Mouse (Mus musculus) CH12.LX (cell line): ENCODE results near the gene Prox1.

Source experiments
- CTCF ChIP-seq, 2 experiments: IDR thresholded peaks in 1 of 2; conservative IDR thresholded peaks in 1 of 2; 2 replicates each; pipeline ENCODE4 v1.5.1; 2011 to 2012; ENCODE audit warnings: low read depth in 2 of 2, low read length in 2 of 2, improper control_type of control experiment in 1 of 2, inconsistent platforms in 1 of 2, mild to moderate bottlenecking in 1 of 2, moderate library complexity in 1 of 2
- MAFK ChIP-seq: IDR thresholded peaks from 2 replicates; pipeline ENCODE4 v1.6.1; 2011; ENCODE audit warnings: low read length, improper control_type of control experiment; ENCODE audit not compliant: insufficient replicate concordance
- MXI1 ChIP-seq: IDR thresholded peaks from 2 replicates; pipeline ENCODE4 v1.6.1; 2011; ENCODE audit warnings: mild to moderate bottlenecking, low read depth, low read length, improper control_type of control experiment
- NELFE ChIP-seq: IDR thresholded peaks from 2 replicates; pipeline ENCODE4 v1.6.1; 2011; ENCODE audit warnings: low read depth, low read length, improper control_type of control experiment
- NRF1 ChIP-seq: IDR thresholded peaks from 2 replicates; pipeline ENCODE4 v1.6.1; 2014; ENCODE audit warnings: low read depth, mild to moderate bottlenecking, inconsistent platforms, low read length, improper control_type of control experiment, moderate library complexity
- POLR2AphosphoS2 ChIP-seq: IDR thresholded peaks from 2 replicates; pipeline ENCODE4 v1.6.1; 2011; ENCODE audit warnings: low read depth, low read length, improper control_type of control experiment
- TCF12 ChIP-seq: IDR thresholded peaks from 2 replicates; pipeline ENCODE4 v1.6.1; 2014; ENCODE audit warnings: low read depth, mild to moderate bottlenecking, inconsistent platforms, low read length, improper control_type of control experiment

DNA sequence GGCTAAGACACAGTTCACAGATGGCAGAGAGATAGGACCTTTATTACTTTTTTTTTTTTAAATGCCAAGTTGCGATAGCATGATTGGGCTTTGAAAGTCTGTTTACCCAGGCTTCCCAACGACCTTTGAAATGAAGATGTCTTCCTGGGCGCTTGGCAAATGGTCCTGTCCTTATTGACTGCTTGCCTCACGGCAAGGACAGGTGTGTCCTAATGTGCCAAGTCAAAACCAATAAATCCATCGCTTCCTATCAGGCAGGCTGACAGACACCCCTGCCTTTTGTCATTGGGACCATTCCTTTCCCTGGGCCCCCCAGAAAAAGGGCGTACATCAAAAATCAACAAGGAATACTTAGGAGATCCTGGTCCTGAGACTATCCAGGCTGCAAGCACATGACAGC is 22.7 kb downstream of the Prox1 start:
- TF ChIP-seq POLR2AphosphoS2, result no peak
- no peak for TF ChIP-seq NRF1
- TF ChIP-seq MAFK, result no peak
- no peak for TF ChIP-seq CTCF (conservative IDR thresholded peaks at IDR 0.05 in 1 of 2, IDR thresholded peaks at IDR 0.05 in 1 of 2; ENCODE audit: low read depth in 2 of 2, low read length in 2 of 2)
- TF ChIP-seq MXI1, result no peak
- TF ChIP-seq TCF12, result no peak
- TF ChIP-seq NELFE, result no peak
